Comparison of ENCODE assay signal across 20 mouse cellular contexts in genomic region chrX:93294736-93295490, GRCm38 (mm10). TPM values are rescaled to one million over a fixed set of nuclear protein-coding genes. Genes with fewer than 3 reads are reported as not detected.
DNase-seq lines count a peak whose midpoint lies in the region; ATAC-seq and TF ChIP-seq lines count a peak whose summit lies in the region.
"Had no signal": no experiment of that assay in that cellular context is flagged by ENCODE, and none has a peak within 500 bp of the region (broad histone marks: within the 10 kb centered on the region; RNA-seq: fewer than 3 reads in every experiment).

No protein-coding gene starts in this region.

- no peak overlapping the region for H3K27ac ChIP-seq in midbrain, embryonic 10.5 days (replicated peaks)
- H3K27ac ChIP-seq in midbrain, embryonic 15.5 days: no peak overlapping the region
- H3K27ac ChIP-seq in forebrain, embryonic 13.5 days: peak overlapping the region; percentile 92
- H3K27ac ChIP-seq: embryonic facial prominence, embryonic 13.5 days; kidney, embryonic 15.5 days; layer of hippocampus, adult 2 months; liver, embryonic 14.5 days had no signal

- H3K36me3 ChIP-seq in midbrain, embryonic 10.5 days: no peaks in the 10 kb centered on the region
- no peaks in the 10 kb centered on the region for H3K36me3 ChIP-seq in midbrain, embryonic 15.5 days (replicated peaks)
- H3K36me3 ChIP-seq in forebrain, embryonic 13.5 days (ENCODE audit: poor library complexity, severe bottlenecking): no peaks in the 10 kb centered on the region; the same call in 1 of the 2 replicates
- H3K36me3 ChIP-seq in myocyte (ENCODE audit: control insufficient read depth, insufficient read depth): no peaks in the 10 kb centered on the region
- H3K36me3 ChIP-seq: embryonic facial prominence, embryonic 13.5 days; kidney, embryonic 15.5 days had no signal

- WGBS in midbrain, embryonic 10.5 days: 17% methylated on average over 25 of the region's 25 CpGs
- WGBS in midbrain, embryonic 15.5 days: 22% methylated on average over 23 of the region's 25 CpGs
- WGBS in forebrain, embryonic 13.5 days: 26% methylated on average over 22 of the region's 25 CpGs

- no peak overlapping the region for H3K4me2 ChIP-seq in midbrain, embryonic 15.5 days
- peak overlapping the region; percentile 61 for H3K4me2 ChIP-seq in forebrain, embryonic 13.5 days
- H3K4me2 ChIP-seq in myocyte (ENCODE audit: low read depth): peak overlapping the region; percentile 12
- H3K4me2 ChIP-seq: embryonic facial prominence, embryonic 13.5 days; kidney, embryonic 15.5 days had no signal

- H3K27me3 ChIP-seq in midbrain, embryonic 10.5 days (ENCODE audit: low read depth, poor library complexity, severe bottlenecking): peaks cover 100% of the 10 kb centered on the region
- peaks cover 56% of the 10 kb centered on the region for H3K27me3 ChIP-seq in midbrain, embryonic 15.5 days (replicated peaks)
- H3K27me3 ChIP-seq in forebrain, embryonic 13.5 days: 0 out of 2 replicates have a peak, but pooled peaks cover 5% of the 10 kb centered on the region
- H3K27me3 ChIP-seq in myocyte (ENCODE audit: control insufficient read depth, insufficient read depth, insufficient read length): peaks cover 28% of the 10 kb centered on the region

- no peak for TF ChIP-seq CTCF in brain, embryonic 14.5 days (IDR thresholded peaks at IDR 0.05; ENCODE audit: borderline replicate concordance, extremely low read depth, insufficient read depth, insufficient read length)

- H3K9ac ChIP-seq in midbrain, embryonic 15.5 days: no peak overlapping the region
- peak overlapping the region; percentile 65 for H3K9ac ChIP-seq in forebrain, embryonic 13.5 days
- H3K9ac ChIP-seq: embryonic facial prominence, embryonic 13.5 days; kidney, embryonic 15.5 days; liver, embryonic 14.5 days had no signal

- TF ChIP-seq POLR2A in brain, embryonic 14.5 days (IDR thresholded peaks at IDR 0.05; ENCODE audit: borderline replicate concordance, extremely low read depth, insufficient read depth, insufficient read length, poor library complexity, severe bottlenecking): no peak
- no peak for TF ChIP-seq POLR2A in myocyte (IDR thresholded peaks at IDR 0.05; ENCODE audit: insufficient read length, low read depth)

- peak overlapping the region; percentile 20; the same call in 1 of the 2 replicates for H3K4me3 ChIP-seq in midbrain, embryonic 10.5 days
- no peak overlapping the region for H3K4me3 ChIP-seq in midbrain, embryonic 15.5 days
- H3K4me3 ChIP-seq in forebrain, embryonic 13.5 days: peak overlapping the region; percentile 30
- no peak overlapping the region for H3K4me3 ChIP-seq in myocyte
- H3K4me3 ChIP-seq: embryonic facial prominence, embryonic 13.5 days; kidney, embryonic 15.5 days; layer of hippocampus, adult 2 months had no signal

- H3ac ChIP-seq in myocyte (ENCODE audit: control insufficient read depth, insufficient read length): no peak overlapping the region

- peaks cover 18% of the 10 kb centered on the region for H3K4me1 ChIP-seq in midbrain, embryonic 10.5 days
- peaks cover 9% of the 10 kb centered on the region; the same call in 1 of the 2 replicates for H3K4me1 ChIP-seq in midbrain, embryonic 15.5 days
- peaks cover 26% of the 10 kb centered on the region for H3K4me1 ChIP-seq in forebrain, embryonic 13.5 days

- H3K9me3 ChIP-seq in midbrain, embryonic 10.5 days (replicated peaks): no peaks in the 10 kb centered on the region
- no peaks in the 10 kb centered on the region for H3K9me3 ChIP-seq in midbrain, embryonic 15.5 days
- no peaks in the 10 kb centered on the region for H3K9me3 ChIP-seq in forebrain, embryonic 13.5 days (replicated peaks)
- H3K9me3 ChIP-seq: embryonic facial prominence, embryonic 13.5 days; kidney, embryonic 15.5 days had no signal

- no peak for ATAC-seq in midbrain, embryonic 15.5 days (replicated peaks)
- no peak for ATAC-seq in forebrain, embryonic 13.5 days
- ATAC-seq: inflammation-experienced regulatory T-cells, adult 6 months had no signal

- H3K79me2 ChIP-seq in myocyte (ENCODE audit: control insufficient read depth, insufficient read depth): no peaks in the 10 kb centered on the region

- peak; percentile 22 for DNase-seq in midbrain, embryonic 10.5 days (ENCODE audit: low spot score)
- peak; percentile 49 for DNase-seq in brain, embryonic 14.5 days (ENCODE audit: low read depth)
- no peak for DNase-seq in adrenal gland, adult 2 months
- no peak for DNase-seq in layer of hippocampus, postnatal 25 days (ENCODE audit: extremely low spot score in 1 of 2, low spot score in 1 of 2)
- DNase-seq: adrenal gland, adult 8-10 months; cerebellum, adult 9-11 months; lung, postnatal 10 days; right cerebral cortex, postnatal 4 days had no signal

TF ChIP-seq in myocyte, 11 proteins besides CTCF, POLR2A, EP300 and RAD21:
- TF ChIP-seq MYOD1 (IDR thresholded peaks at IDR 0.05; ENCODE audit: control insufficient read depth in 1 of 3, insufficient read length in 2 of 3, low read depth in 2 of 3): peak in 1 of 3 experiments; percentile 11
- no peak for TF ChIP-seq CEBPB (IDR thresholded peaks at IDR 0.05; ENCODE audit: insufficient read depth, poor library complexity, severe bottlenecking)
- no peak for TF ChIP-seq MYOG (IDR thresholded peaks at IDR 0.05; ENCODE audit: control insufficient read depth in 1 of 3, insufficient read depth in 1 of 3, insufficient read length in 2 of 3, low read depth in 2 of 3)
- no peak for TF ChIP-seq SRF (IDR thresholded peaks at IDR 0.05; ENCODE audit: control insufficient read depth, insufficient read length, low read depth)
- no peak for TF ChIP-seq E2F4 (IDR thresholded peaks at IDR 0.05; ENCODE audit: insufficient read depth)

RNA-seq across cellular contexts. Expression of gene Arx, which starts 8.7 kb away (rescaled TPM):
- 7.6 and 9.8 TPM in 2 replicates for polyA plus RNA-seq in midbrain, embryonic 10.5 days (2016; fragmentation: Nextera tagmentation; extraction: Ambion mirVana)
- 10.4 and 10.7 TPM in 2 replicates for polyA plus RNA-seq in midbrain, embryonic 15.5 days (2015; fragmentation: Nextera tagmentation; extraction: Ambion mirVana)
- 47.6 and 100 TPM in 2 replicates for polyA plus RNA-seq in brain, embryonic 14.5 days (2012; rRNA removed)
- 58.0 and 63.2 TPM in 2 replicates for polyA plus RNA-seq in forebrain, embryonic 13.5 days (2015; fragmentation: Nextera tagmentation; extraction: Ambion mirVana)
- 6.5 TPM for polyA plus RNA-seq in myocyte (2012; fragmentation: generic; extraction: Trizol)
- under 1 TPM in 1 of 2 experiments, not detected in 1; 0.32 TPM for total RNA-seq in adrenal gland, adult 2 months (2021)
- polyA plus RNA-seq in adrenal gland, adult 2 months (2012; rRNA removed): 0.67 and 0.97 TPM in 2 replicates
- 10 to 100 TPM; 16.2 to 17.9 TPM for total RNA-seq in layer of hippocampus, postnatal 25 days (2021)
- total RNA-seq: CH12.LX; monocyte, adult 5-6 weeks had no signal
- polyA plus RNA-seq: heart, embryonic 16.5 days; inflammation-experienced regulatory T-cells, adult 6 months; thymus, postnatal 0 days had no signal

Comparison
In these comparisons a context has a peak if more than half of its experiments do, and no peak if none do; other contexts are left out.
1. H3K4me3 ChIP-seq: peak in midbrain, embryonic 10.5 days (single experiment) and forebrain, embryonic 13.5 days (single experiment); none in midbrain, embryonic 15.5 days (single experiment) and myocyte (single experiment).
2. DNase-seq: peak in midbrain, embryonic 10.5 days (single experiment) and brain, embryonic 14.5 days (single experiment); none in adrenal gland, adult 2 months (single experiment) and layer of hippocampus, postnatal 25 days (0 of 2).